Mouse (Mus musculus): ENCODE measurements around the gene Hoxb6. TPM values are rescaled to one million over a fixed set of nuclear protein-coding genes. Genes with fewer than 3 reads are reported as not detected.

Hoxb6 gene
- total RNA-seq, 2 experiments from 2014 or later, result not detected

GRCm38 (mm10) chr11:96284041-96284749 is 8.1 kb upstream of the Hoxb6 start:
- DNase-seq (ENCODE audit: low spot score), result no peak

DNA sequence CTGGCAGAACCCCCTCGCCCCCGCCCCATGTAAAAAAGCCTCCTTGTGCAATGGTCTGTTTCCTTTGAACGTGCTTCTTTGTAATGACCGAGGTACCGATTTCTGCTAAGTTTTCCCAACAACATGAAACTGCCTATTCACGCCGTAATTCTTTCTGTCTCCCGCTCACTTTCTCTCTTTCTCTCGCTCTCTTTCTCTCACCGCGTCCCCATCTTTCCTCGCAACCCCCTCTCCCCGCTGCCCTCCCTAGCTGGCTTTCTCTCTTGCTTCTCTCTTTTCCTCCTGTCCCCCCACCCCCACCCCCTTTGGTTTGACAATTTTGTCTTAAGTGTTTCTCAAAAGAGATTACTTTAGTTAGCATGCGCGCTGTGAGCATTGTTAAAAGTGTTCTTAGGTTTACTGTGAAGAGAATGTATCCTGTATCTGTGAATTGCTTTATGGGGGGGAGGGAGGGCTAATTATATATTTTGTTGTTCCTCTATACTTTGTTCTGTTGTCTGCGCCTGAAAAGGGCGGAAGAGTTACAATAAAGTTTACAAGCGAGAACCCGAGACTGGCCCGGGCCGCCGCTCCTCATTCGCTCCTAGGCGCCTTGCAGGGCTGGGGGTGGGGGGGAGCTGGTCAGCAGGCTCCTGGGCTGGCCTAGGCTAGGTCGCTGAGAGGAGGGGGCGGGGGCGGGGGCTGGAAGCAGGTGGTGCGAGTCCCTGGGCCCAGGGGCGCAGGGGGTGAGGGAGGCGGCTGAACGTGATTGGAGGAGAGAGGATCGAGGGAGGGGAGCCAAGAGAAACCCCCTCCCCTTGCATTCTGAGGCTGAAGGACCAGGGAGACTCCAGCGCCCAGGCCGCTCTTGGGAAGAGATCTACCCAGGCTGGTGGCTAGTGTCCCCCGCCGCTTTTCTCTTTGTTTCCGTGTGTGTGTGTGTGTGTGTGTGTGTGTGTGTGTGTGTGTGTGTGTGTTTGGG is 7.2 kb upstream of the Hoxb6 start:
- intact Hi-C loops (cut with DNase I), result no loop called here
- DNase-seq (ENCODE audit: low spot score), result no peak

More at GRCm38 (mm10) chr11:96284041-96284749, 8.1 kb upstream of the Hoxb6 start:
- intact Hi-C loops (cut with DNase I), result no loop called here

DNA sequence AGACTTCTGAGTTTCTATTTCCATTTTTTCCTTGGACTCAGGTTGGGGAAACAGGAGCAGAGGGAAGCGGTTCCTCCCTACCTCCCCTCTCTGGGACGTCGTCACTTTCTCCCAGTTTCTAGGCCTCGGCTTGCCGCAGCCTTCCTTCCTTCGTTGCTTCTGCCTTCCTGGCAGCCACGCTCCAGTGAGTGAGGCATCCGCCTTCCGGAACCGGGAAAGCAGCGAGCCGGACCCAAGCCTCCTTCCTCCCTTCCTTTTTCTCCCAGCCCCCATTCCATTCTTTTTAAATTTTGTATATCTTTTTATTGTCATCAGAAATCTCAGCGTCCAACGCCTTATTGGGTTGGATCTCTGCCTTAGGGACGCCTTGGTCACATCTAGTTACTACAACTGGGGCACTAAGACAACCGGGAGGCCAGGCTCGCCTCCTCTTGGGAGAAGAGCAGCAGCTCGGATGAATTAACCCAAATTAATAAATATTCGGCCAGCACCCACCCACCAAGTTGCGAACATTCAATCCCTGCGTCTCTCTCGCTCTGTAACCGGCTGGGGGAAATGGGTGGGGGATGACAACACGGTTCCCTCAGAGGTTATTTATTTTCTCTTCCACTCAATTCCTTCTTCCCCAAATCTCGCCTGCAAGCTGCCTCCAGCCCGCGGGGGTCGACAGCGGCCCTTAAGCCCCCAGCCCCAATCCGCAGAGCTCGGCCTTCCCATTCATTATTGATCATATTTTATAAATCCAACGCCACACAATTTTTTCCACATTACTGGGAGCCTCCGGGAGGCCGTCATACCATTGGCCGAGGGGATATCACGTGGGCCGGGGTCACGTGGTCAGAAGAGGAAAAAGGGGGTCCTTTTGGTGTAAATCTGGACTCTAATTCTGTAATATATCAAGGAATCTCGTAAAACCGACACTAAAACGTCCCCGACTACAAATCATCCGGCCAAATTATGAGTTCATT is 6.2 kb upstream of the Hoxb6 start, which contains the start of gene Hoxb7:
TSS of gene Hoxb7 (plus strand) at position 853 of the 968 bp plus-strand sequence.
- no peak for DNase-seq (ENCODE audit: low spot score)
- intact Hi-C loops (cut with DNase I), result no loop called here

- intact Hi-C loops (cut with DNase I), result no loop called here
- no peak for DNase-seq (ENCODE audit: low spot score)
Observed at GRCm38 (mm10) chr11:96286739-96287385, 5.4 kb upstream of the Hoxb6 start.

DNA sequence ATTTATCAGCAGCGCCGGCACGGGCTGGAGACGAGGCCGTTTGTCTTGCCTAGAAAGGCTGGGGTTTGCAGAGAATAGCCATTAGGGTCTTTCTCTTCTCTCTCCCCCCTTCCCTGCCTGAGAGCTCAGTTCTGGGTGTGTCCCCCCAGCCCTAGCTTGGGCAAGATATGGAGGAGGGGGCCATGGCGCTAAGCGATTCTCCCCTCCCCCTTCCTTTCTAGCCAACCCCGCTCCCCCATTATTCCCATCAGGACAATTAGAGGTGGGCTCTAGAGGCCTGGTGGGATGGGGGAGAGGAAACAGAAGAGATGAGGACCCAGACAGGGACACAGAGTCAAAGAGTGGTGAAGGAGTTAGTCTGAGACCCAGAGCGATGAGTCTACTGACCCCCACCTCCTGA is 4.9 kb upstream of the Hoxb6 start:
- no peak for DNase-seq (ENCODE audit: low spot score)
- intact Hi-C loops (cut with DNase I), result no loop called here

GRCm38 (mm10) chr11:96288455-96289221 is 3.6 kb upstream of the Hoxb6 start:
- intact Hi-C loops (cut with DNase I), result no loop called here
- DNase-seq (ENCODE audit: low spot score), result no peak

DNA sequence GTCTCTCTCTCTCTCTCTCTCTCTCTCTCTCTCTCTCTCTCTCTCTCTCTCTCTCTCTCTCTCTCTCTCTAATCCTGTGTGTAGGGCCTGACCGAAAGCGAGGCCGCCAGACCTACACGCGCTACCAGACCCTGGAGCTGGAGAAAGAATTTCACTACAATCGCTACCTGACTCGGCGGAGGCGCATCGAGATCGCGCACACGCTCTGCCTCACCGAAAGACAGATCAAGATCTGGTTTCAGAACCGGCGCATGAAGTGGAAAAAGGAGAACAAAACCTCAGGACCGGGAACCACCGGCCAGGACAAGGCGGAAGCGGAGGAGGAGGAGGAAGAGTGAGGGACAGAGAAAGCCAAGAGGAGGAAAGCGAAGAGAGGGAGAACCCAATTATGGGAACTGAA is 3.0 kb upstream of the Hoxb6 start:
- no peak for DNase-seq (ENCODE audit: low spot score)
- intact Hi-C loops (cut with DNase I), result no loop called here

GRCm38 (mm10) chr11:96289837-96290236 is 2.4 kb upstream of the Hoxb6 start:
- DNase-seq (ENCODE audit: low spot score), result no peak
- intact Hi-C loops (cut with DNase I), result no loop called here

DNA sequence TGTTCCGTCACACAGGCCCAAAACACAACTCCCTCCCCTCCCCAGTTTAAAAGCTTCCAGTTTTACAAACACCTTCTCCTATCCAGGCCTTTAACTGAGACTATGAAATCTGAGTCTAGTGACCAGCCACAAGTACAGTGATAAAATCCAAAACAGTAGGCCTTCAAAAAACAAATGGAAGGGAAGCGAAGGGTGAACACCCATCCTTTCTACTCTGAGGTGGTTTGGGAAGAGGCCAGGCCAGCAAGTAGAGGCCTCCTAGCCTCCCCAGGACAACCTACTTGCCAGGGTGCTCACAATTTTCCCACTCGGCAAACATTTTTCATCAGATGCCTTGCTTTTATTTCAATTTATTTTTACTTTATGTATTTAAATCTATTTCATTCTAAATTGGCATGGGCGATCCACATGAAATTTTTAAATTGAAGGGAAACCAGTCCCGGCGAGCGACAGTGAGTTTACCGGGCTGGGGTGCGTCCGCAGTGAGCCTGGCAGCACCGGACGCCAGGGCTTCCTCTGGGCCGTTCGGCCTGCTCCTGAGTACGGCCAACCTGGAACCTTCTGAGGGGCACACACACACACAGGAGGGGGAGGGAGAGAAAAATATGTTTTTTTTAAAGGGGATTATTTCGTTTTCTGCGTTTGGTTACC is 1.4 kb upstream of the Hoxb6 start:
- DNase-seq (ENCODE audit: low spot score), result no peak
- intact Hi-C loops (cut with DNase I), result no loop called here

DNA sequence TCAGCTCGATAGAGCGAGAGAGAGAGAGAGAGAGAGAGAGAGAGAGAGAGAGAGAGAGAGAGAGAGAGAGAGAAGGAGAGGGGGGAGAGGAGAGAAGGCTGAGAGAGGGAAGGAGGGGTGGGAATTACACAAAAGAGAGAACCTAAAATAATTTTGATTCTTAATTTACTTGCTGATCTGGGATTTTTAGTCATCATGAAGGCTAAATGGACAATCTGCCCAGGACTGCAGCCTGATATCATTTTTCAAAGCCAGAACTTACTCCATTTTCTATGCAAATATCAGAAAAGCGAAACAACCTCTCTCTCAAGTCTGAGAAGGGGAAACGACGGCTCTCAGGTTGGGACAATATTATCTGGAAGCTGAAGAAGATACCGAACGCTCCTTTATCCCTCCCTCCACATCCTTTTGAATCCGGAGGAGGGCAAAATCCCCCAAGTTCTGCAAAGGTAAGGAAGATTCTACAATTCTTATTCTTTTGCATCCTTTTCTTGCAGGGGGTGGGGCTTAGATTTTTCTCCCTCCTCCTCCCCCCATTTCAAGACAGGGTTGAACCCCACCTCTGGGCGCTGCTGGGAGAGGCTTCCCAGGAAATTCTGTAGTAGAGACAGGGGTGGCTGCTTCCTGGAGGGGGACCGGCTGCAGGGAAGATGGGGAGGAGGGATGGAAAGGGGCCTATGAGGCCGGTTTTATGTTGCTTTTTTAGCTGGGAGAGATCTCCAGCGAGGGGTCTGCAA is 457 bp downstream of the Hoxb6 start:
- intact Hi-C loops (cut with DNase I), result no loop called here
- DNase-seq (ENCODE audit: low spot score), result no peak

- intact Hi-C loops (cut with DNase I), result no loop called here
- DNase-seq (ENCODE audit: low spot score), result no peak
Observed at GRCm38 (mm10) chr11:96293302-96293921, 1.1 kb downstream of the Hoxb6 start.

GRCm38 (mm10) chr11:96294245-96295091 is 2.2 kb downstream of the Hoxb6 start:
- intact Hi-C loops (cut with DNase I), result loop anchor here (2.0 kb wide), 1 partner anchor 16 kb away; no protein-coding TSS in a partner anchor
- DNase-seq (ENCODE audit: low spot score), result no peak

GRCm38 (mm10) chr11:96295092-96295835 is 3.0 kb downstream of the Hoxb6 start:
- intact Hi-C loops (cut with DNase I), result loop anchor here (2.0 kb wide), 1 partner anchor 16 kb away; no protein-coding TSS in a partner anchor

GRCm38 (mm10) chr11:96296997-96297396 is 4.7 kb downstream of the Hoxb6 start:
- intact Hi-C loops (cut with DNase I), result no loop called here
- DNase-seq (ENCODE audit: low spot score), result no peak

More at GRCm38 (mm10) chr11:96295092-96295835, 3.0 kb downstream of the Hoxb6 start:
- no peak for DNase-seq (ENCODE audit: low spot score)

DNA sequence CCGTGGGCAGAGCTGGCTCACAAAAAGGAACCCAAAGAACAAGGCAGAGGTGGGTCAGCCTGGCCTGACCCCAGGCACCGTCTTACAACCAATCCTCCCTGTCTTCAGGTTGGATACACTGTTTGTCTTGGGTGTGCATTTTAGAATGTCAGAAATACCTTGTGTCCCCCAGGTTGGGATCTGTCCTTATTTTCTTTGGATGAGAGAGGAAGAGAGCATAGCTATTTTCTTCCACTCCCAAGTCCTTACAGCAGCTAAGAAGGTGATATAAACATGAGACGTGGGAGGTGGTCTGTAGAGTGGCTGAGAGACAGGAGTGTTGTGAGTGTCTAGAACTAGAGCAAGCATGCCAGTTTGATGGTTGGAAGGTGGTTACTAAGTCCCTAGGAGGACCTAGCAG is 5.2 kb downstream of the Hoxb6 start:
- intact Hi-C loops (cut with DNase I), result no loop called here
- no peak for DNase-seq (ENCODE audit: low spot score)
